Mouse (Mus musculus) v-Abl transformed pro-B cells (cell line): ENCODE data around the gene Fen1.

Experiments used
- in situ Hi-C, 2 experiments: fragments of 400-800 bp; cut with MboI; formaldehyde crosslinking; loops; one replicate each; pipeline ENCODE4 v1.15.1; 2025; ENCODE audit not compliant: unreplicated experiment in 2 of 2

Fen1 gene

DNA sequence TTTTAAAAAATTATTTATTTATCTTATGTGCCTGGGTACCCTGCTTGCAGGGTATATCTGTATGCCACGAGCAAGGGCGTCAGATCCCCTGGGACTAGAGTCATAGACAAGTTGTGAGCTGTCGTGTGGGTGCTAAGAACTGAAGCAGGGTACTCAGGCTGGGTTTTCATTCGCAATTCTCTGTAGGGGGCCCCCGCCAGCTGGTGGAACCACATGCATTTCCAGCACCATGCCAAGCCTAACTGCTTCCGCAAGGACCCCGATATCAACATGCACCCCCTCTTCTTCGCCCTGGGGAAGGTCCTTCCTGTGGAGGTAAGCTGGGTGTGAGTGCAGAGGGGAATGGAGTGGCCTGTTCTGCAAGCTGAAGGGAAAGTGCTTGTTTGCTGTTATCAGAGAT lies 17.4 kb downstream of the Fen1 start:
- in situ Hi-C loops = loop anchor here in 1 of 2 experiments (10.0 to 25.0 kb wide), 3 partner anchors 152 to 1349 kb away; partner anchors contain the start of genes AC129217.1, Asrgl1, Bscl2 and Gng3

DNA sequence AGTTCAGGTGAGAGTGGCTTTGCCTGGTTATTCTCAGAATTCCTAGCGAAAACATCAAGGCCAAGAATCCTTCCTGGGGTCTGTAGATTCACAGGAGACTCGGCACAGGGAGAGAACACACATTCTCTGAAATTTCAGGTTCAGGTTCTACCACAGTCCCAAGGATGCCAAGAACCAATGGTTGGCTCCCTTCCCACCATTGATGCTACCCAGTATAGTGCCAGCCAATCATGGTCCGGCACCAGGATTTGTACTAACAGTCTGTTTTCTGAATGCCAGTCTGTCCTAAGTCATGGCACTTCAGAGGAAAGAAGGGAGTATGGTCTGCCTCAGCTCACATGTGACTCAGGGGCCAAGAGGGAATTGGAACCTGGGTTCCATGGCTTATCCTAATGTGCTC lies 18.1 kb downstream of the Fen1 start:
- in situ Hi-C loops = loop anchor here in 1 of 2 experiments (10.0 to 25.0 kb wide), 3 partner anchors 151 to 1349 kb away; partner anchors contain the start of genes AC129217.1, Asrgl1, Bscl2 and Gng3

DNA sequence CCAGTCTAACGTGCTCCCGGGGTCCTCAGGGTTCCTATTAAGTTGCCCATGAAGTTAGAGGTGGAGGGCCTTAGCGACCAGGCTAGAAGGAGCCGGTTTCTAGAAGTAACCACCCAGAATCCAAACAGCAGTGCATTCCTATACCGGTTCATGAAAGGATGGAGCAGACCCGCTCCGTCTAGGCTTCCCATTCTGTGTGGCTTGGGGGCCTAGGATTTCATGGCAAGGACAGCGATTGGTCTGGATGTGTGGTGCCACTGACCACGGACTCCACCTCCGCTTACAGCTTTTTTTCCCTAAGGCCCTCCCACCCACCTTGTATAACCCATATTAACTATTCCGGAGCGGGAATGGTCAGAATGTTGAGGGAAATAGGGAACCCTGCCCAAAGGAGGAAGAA lies 19.9 kb downstream of the Fen1 start:
- in situ Hi-C loops = loop anchor here in 1 of 2 experiments (10.0 to 25.0 kb wide), 3 partner anchors 149 to 1347 kb away; partner anchors contain the start of genes AC129217.1, Asrgl1, Bscl2 and Gng3

DNA sequence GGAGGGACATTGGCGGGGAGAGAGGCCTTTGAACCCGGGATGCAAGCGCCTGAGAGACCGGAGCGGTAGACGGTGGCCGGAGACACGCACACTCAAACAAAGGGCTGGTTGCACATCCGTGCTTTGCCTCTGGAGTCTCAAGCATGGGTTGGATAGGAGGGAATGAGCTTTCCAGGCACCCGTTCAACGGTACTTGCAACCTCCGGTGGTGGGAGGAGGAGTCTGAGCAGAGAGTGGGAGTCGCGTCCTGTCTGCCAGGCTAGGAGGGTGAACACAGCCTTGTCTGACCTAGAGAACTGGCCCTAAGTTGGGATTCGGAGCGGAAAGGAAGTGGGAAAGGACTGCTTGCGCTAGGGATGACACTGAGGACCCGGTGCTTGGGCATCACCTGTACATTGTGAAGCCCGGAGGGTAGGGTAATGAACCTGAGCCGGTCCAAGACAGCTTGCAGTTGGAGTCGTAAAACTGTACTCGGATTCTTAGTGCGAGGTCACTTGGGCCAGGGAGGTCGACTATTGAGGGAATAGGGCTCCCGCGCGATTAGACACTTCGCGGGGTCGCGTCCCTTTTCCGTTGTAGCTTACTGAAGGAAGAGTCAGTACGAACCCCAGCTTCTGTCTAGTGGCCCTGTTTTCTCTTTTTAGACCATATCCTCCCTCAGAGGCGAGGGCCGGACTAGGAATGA lies 20.5 kb downstream of the Fen1 start:
- in situ Hi-C loops = loop anchor here in 1 of 2 experiments (10.0 to 25.0 kb wide), 3 partner anchors 149 to 1346 kb away; partner anchors contain the start of genes AC129217.1, Asrgl1, Bscl2 and Gng3

DNA sequence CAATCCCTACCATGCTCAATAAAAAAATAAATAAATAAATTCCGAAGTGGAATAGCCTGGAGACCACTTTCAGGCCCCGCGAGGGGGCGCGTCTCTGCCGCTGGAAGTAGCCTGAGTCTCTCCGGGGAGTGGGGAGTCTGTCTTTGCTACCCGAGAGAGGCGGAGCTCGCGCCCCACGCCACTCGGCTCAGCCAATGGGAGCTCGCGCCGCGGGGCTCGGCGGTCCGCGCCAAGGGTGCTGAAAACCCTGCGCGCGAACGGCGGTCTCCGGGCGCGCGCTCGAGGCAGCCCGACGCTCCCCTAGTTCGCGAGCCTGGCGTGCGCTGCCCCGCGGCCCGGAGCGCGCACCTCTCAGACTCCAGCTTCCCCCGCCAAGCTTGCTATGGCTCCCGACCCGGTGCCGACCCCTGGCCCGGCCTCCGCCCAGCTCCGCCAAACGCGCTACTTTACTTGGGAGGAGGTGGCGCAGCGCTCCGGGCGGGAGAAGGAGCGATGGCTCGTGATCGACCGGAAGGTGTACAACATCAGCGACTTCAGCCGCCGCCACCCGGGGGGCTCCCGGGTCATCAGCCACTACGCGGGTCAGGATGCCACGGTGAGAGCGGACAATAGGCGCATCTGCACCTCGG lies 21.2 kb downstream of the Fen1 start, which contains the start of gene Fads1:
Gene Fads1 (plus strand): TSS at position 219 of the 629 bp plus-strand sequence.
- in situ Hi-C loops = loop anchor here in 1 of 2 experiments (10.0 to 25.0 kb wide), 3 partner anchors 148 to 1345 kb away; partner anchors contain the start of genes AC129217.1, Asrgl1, Bscl2 and Gng3

DNA sequence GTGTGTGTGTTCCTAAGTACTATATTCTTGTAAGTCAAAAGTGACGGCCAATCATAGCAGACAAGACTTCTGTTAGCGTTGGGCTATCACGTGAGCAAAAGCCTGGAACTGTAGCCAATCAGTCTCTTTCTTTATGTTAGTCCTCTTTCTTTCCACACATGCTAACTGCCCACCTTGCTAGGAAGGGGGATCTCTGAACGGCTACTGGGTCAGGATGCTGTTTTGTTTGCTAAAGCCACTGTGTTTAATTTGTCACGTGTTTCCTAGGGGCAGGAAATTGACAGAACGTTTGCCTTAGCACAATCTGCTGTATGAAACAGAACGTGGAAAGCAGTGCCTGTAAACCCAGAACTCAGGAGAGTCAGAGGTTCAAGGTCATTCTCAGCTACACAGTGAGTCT lies 21.8 kb downstream of the Fen1 start:
- in situ Hi-C loops = loop anchor here in 1 of 2 experiments (10.0 to 25.0 kb wide), 3 partner anchors 147 to 1345 kb away; partner anchors contain the start of genes AC129217.1, Asrgl1, Bscl2 and Gng3

DNA sequence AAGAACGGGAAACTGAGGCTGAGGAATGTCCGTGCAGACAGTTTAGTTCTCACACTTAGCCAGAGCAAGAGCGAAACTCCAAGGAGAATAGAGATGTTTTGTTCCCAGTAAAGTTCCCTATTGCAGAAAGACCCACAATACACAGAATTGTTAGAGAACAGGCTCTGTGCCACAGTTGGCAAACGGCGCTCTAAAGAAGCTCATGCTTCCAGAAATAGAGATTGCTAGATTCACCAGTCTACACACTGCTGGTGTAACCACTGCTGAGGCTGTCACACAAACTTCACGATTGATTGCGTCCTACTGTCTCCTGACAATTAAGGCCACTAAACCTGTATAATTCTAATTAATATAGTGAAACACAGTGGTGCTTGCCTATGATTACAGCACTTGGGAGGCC lies 22.7 kb downstream of the Fen1 start:
- in situ Hi-C loops = loop anchor here in 1 of 2 experiments (10.0 to 25.0 kb wide), 3 partner anchors 146 to 1344 kb away; partner anchors contain the start of genes AC129217.1, Asrgl1, Bscl2 and Gng3

DNA sequence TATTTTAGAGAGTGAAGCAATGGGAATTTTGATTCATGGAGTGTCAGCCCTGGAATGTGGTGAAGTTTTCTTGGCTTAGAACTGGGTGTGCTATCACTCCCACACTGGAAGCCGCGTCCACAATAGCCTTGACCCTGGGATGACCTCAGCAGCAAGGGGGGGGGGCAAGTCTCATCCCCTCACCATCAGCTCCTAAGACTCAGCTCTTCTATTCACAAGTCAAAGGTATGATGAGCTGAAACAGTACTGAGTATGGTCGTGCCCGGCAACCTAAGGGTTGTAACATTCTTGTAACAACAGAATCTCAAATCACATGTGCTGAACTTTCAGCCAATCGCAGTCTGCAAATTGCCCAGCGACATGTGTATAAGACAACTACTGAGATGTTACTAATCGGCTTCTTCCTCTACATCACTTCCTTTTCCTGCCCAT lies 27.0 kb downstream of the Fen1 start:
- in situ Hi-C loops = loop anchor here in 1 of 2 experiments (25.0 kb wide), 2 partner anchors 1040 to 1340 kb away; partner anchors contain the start of genes AC129217.1, Asrgl1, Bscl2 and Gng3

DNA sequence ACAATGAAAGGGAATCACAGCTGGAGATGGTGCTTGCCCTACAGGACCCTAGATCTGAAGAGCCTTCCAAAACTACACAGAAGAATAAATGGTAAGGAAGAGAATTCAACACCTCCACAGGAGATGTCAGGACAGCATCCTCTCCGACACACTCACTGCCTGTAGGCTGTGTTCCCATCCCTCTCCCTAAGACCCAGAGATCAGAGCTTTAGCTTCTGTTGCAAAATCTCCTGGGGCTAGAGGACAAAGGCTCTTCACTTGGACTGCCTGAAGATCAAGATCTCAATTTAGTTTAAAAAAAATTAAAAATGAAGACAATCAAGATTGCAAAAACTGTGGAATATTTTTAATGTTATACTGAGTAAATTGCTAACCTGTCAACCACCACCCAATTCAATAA lies 27.5 kb downstream of the Fen1 start:
- in situ Hi-C loops = loop anchor here in 1 of 2 experiments (25.0 kb wide), 2 partner anchors 1039 to 1339 kb away; partner anchors contain the start of genes AC129217.1, Asrgl1, Bscl2 and Gng3

DNA sequence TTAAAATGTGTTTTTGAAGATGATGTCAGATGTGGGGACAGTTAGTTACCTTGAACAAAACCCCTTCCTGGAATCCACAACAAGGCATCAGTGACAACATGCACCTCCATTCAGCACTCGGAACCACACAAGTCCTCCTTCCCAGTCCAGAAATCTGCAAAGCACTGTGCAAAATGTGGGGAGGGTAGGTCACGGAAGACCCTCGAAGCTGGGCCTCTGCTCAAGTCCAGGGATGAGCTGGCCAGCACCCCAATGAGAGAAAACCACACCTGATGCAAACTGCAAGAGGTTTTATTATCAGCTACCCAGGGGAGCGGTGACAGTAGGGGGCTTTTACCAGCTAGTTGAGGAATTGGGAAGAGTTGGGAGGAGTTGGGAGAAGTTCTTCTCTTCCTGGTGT lies 29.0 kb downstream of the Fen1 start:
- in situ Hi-C loops = loop anchor here in 1 of 2 experiments (5.0 to 25.0 kb wide), 3 partner anchors 53 to 1338 kb away; partner anchors contain the start of genes AC129217.1, Asrgl1, Bscl2 and Gng3

DNA sequence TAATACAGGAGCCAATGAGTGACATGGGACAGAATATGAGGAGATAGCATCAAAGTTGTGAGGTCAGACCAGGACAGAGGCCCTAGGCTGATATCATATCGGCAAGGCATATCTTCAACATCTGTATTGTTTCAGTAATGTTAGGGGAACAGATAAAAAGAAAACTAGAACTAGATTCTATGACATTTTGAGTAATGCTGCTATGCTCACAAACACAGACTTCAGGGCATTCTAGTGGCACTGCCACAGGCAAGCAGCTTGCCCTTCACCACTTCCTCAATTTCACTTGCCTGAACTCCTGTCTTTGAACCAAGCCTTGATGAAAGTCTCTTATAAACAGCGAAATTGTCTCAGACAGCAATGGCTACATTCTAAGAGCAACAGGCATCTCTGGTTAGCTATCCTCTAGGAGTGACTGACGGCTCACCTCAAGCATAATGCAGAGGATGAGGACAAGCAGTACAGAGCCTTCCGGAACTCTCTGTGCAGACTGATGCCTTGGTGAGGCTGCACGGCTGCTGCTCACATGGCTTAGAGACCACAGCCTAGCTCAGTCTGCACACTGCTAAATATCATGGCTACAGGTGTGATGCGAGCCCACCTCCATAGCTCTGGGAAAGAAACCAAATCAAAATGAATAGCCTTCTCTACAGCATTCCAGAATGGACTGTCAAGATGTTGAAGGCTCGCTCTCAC lies 30.0 kb downstream of the Fen1 start:
- in situ Hi-C loops = loop anchor here in 1 of 2 experiments (5.0 kb wide), 1 partner anchor 52 kb away; no protein-coding TSS in a partner anchor

DNA sequence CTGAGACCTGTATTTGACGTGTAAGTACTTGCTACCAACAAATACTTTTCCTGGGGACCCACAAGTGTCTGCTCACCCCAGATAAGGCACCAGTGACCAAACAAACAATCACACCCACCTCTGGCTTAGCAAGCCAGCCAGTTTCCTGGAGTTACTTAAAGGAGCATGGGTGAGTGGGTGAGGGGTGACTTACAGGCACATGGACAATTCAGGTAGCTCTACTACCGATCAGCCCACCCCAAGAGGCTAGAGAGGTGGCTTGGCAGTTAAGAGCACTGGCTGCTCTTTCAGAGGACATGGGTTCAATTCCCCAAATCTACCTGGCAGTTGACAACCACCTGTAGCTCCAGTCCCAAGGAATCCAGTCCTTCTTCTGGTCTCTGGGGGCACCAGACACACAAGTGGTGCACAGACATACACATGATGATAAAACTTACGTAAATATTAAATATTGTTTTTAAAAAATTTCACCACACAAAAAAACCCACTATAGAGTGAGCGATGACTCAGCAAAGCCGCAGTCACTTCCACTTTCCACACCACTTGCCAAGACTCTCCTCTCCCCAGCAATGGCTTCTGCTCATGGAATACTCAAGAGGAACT lies 30.8 kb downstream of the Fen1 start:
- in situ Hi-C loops = loop anchor here in 1 of 2 experiments (5.0 kb wide), 1 partner anchor 51 kb away; no protein-coding TSS in a partner anchor

DNA sequence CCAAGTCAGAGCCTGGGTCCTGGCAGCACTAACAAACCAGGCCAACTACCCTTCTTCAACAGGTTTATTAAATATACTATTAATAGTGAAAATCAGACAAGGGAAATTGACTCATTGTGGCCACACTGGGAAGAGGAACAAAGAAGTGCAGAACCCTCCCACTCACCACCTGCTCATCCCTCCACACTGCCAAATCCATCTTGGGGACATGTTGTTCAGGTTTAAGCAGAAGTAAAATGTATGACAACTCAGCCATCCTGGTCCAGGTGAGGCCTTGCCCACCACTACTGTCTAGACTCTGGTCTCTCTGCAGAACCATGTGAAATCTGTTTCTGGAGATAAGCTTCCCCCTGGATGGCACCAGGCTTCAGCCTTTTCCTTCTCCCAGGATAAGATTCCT lies 32.1 kb downstream of the Fen1 start:
- in situ Hi-C loops = loop anchor here in 1 of 2 experiments (5.0 kb wide), 1 partner anchor 50 kb away; no protein-coding TSS in a partner anchor

DNA sequence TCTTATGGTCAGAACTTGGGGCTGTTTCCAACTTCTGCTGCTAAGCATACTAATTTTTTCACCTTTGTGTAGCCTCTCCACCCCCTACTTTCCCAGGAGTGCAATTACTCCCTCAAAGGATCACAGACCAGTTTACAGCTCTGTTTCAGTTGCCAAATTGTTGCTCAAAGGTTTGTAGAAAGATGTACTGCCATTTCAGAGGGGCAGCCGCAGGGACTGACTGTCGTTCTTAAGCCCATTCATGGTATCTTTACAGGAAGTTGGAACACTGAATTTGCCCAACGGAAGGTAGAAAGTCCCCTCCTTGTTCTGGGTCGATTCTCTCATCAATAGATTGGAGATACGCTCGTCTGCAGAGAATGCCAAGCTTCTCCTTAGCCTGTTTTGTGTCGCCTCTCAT lies 32.6 kb downstream of the Fen1 start:
- in situ Hi-C loops = loop anchor here in 1 of 2 experiments (5.0 kb wide), 1 partner anchor 49 kb away; no protein-coding TSS in a partner anchor

DNA sequence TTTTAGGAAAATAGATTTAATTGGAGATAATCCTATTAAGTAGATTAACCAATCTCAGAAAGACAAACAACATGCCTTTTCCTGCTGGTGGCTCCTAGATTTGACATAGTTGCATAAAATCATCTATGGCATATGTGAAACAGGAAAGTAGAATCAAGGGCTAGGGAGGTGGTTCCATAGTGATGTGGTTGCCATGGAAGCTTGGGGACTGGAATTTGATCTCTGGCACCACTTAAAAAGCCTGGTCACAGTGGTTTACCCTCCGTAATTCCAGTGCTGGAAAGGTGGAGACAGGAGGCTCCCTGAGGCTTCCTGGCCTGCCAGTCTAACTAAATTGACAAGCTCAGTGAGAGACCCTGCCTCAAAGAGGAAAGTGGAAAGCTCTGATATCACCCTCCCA lies 33.5 kb downstream of the Fen1 start:
- in situ Hi-C loops = loop anchor here in 1 of 2 experiments (5.0 kb wide), 1 partner anchor 48 kb away; no protein-coding TSS in a partner anchor

DNA sequence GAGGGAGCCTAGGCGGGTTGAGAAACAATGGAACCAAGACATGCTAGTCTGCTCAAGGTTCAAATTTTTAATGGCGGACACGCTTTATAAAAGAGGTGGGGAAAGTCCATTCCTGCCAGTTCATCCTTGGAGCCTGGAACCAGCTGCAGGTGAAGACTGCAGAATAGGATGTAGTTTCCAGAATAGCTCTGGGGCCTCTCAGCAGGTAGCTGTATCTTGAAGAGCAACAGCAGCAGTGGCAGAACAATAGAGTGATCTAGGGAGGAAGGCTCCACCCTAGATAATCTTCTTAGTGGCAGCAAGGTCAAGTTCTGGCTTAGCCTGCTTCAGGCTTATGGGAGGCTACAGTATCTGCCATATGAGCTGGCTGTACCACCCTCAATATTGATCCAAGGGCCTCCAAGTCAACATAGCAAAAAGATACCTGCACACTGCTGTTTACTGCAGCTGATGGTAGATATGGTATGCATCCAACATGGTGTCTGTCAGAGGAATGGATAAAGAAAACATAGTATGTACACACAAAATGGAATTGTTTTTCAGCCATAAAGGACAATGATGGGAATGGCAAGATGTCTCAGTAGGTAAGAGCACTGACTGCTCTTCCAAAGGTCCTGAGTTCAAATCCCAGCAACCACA lies 34.2 kb downstream of the Fen1 start:
- in situ Hi-C loops = loop anchor here in 1 of 2 experiments (5.0 kb wide), 1 partner anchor 48 kb away; no protein-coding TSS in a partner anchor

DNA sequence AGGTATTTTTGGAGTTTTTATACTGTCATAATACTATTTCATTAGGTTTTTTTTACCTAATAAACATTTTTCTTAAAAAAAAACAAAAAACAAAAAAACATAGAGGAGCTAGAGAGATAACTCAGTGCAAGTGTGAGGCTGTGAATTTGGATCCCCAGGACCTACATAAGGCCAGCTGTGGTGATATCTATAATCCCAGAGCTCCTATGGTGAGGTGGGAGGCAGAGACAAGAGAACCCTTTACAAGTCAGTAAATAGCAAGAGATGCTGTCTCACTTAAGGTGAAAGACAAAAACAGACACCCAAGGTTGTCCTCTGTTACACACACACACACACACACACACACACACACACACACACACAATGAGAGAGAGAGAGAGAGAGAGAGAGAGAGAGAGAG lies 34.8 kb downstream of the Fen1 start:
- in situ Hi-C loops = no loop called here

DNA sequence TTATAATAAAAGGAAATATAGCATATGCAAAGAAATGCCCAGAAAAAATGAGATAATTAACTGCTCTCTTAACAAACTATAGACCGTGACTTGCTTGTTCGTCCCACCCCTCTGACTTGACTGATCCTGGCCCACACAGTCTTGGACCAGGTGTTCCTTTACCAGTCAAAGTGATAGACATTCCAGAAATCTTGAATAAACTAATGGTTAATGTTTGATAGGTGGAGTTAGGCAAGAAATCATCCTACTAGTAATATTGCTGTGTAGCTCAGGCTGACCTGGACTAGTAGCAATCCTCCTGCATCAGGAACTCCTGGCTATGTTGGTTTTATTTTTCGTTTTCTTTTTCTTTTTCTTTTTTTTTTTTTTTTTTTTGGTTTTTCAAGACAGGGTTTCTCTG lies 35.5 kb downstream of the Fen1 start:
- in situ Hi-C loops = no loop called here

DNA sequence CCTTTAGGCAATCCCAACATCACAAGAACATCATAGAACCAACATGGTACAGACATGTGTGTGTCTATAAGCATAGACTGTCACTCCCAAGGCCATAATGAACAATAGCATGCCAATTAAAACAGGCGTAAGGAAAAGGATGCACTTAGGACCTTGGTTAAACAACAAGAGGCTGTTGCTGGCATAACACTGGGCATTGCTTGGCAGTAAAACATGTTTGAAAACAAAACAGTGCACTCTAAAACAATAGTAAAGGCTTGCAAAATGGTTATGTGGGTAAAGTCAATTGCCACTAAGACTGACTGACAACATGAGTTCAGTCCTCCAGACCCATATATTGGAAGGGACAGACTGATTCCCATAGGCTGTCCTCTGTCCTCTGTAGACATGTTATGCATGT lies 36.0 kb downstream of the Fen1 start:
- in situ Hi-C loops = no loop called here
